Mouse (Mus musculus) lung, embryonic 16.5 days (tissue): Measurements from ENCODE around the gene Wdr74. TPM values are rescaled to one million over a fixed set of nuclear protein-coding genes. Genes with fewer than 3 reads are reported as not detected.

Experiments used
- ATAC-seq: fragments of 200-750 bp; cut with Nextera tagmentation; 2 replicates; pipeline ENCODE4 v1.8.0; 2017; ENCODE audit warnings: low read depth, mild to moderate bottlenecking, moderate library complexity
- H3K27ac ChIP-seq: fragments of 300-500 bp; sonication (generic); 2 replicates; pipeline ENCODE4 v1.5.1; 2014; ENCODE audit warnings: mild to moderate bottlenecking, control low read depth, low read length
- H3K27me3 ChIP-seq: fragments of 300-500 bp; sonication (generic); 2 replicates; pipeline ENCODE4 v1.6.1; 2014; ENCODE audit warnings: low read depth, low read length, mixed read lengths; ENCODE audit not compliant: control insufficient read depth, insufficient read depth
- H3K36me3 ChIP-seq: fragments of 300-500 bp; sonication (generic); 2 replicates; pipeline ENCODE4 v1.6.1; 2014; ENCODE audit warnings: low read length; ENCODE audit not compliant: control insufficient read depth, insufficient read depth
- H3K4me1 ChIP-seq: fragments of 300-500 bp; sonication (generic); replicated peaks from 2 replicates; pipeline ENCODE4 v1.6.1; 2014; ENCODE audit warnings: low read length, mixed read lengths; ENCODE audit not compliant: control insufficient read depth, insufficient read depth
- H3K4me2 ChIP-seq: fragments of 300-500 bp; sonication (generic); 2 replicates; pipeline ENCODE4 v1.6.1; 2014; ENCODE audit warnings: low read depth, low read length, control low read depth
- H3K4me3 ChIP-seq: fragments of 300-500 bp; sonication (generic); 2 replicates; pipeline ENCODE4 v1.5.1; 2014; ENCODE audit warnings: mild to moderate bottlenecking, low read length, control low read depth
- H3K9ac ChIP-seq: fragments of 300-500 bp; sonication (generic); 2 replicates; pipeline ENCODE4 v1.6.1; 2014; ENCODE audit warnings: low read length, control low read depth
- H3K9me3 ChIP-seq: fragments of 300-500 bp; sonication (generic); 2 replicates; pipeline ENCODE4 v1.6.1; 2016; ENCODE audit warnings: low read length; ENCODE audit not compliant: control insufficient read depth
- WGBS: fragments of 180-500 bp; shearing (Covaris S2); extraction: QIAGEN DNeasy Blood & Tissue Kit; methylation state at CpG from one replicate; pipeline ENCODE4 v1.1.7; 2014; 5-methylcytosine and 5-hydroxymethylcytosine counted together
- polyA plus RNA-seq: library from polyadenylated mRNA; unstranded; fragments of >200 nt; fragmentation: Nextera tagmentation; extraction: Ambion mirVana; gene quantifications from 2 replicates; pipeline ENCODE4 v1.2.1, GENCODE M21; 2015

Wdr74 gene
- polyA plus RNA-seq, 1 experiment from 2014 or later: 78.9 TPM

DNA sequence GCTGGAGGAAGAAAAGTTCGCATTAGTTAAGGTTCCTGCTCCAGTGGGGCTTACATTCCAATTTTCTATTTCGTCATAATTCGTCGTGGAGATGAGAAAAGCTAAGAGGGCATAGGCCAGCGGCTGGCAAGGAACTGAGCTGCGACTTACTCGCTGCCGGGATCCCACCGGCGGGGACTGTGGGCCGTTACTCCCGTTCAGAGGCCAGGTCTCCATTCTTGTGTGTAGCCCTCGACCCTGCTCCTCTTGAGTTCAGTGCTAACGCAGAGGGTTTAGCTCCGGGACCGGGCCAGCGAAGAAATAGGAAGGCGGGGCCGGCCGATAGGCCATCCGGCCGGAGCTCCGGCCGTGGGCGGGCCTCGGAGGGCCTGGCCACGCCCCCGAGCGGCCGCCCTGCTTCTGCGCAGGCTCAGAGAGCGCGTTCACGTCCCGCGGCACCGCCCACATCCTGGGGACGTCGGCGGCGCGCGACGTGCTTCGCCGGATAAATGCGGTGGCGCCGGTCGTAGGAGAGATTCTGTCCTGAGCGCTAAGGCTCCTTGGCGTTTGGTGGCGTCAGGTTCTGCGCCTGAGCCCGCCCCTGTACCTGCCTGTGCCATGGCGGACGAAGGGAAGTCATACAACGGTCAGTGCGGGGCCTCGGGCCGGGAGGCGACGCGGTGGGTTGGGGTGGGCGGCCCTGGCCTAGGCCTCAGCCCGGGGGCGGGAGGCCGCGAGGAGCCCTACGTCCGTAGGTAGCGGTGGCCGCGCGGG is 21.2 kb downstream of the Wdr74 start, which contains the start of gene Nxf1:
Gene Nxf1, plus strand, starts transcription at position 439 of the 753 bp plus-strand sequence.
- Histone ChIP-seq H3K4me2 (peak within 1 kb of the TSS; percentile 69), H3K27me3 (no peaks in the 10 kb centered on the region), H3K9ac (peak within 1 kb of the TSS; percentile 83), H3K27ac (peak within 1 kb of the TSS; percentile 86), H3K36me3 (peaks cover 24% of the 10 kb centered on the region), H3K4me1 (peaks cover 18% of the 10 kb centered on the region), H3K4me3 (peak within 1 kb of the TSS; percentile 63), H3K9me3 (no peaks in the 10 kb centered on the region)
- ATAC-seq: peak; percentile 96
- under 1% methylated on average over 75 of the region's 75 CpGs for WGBS

DNA sequence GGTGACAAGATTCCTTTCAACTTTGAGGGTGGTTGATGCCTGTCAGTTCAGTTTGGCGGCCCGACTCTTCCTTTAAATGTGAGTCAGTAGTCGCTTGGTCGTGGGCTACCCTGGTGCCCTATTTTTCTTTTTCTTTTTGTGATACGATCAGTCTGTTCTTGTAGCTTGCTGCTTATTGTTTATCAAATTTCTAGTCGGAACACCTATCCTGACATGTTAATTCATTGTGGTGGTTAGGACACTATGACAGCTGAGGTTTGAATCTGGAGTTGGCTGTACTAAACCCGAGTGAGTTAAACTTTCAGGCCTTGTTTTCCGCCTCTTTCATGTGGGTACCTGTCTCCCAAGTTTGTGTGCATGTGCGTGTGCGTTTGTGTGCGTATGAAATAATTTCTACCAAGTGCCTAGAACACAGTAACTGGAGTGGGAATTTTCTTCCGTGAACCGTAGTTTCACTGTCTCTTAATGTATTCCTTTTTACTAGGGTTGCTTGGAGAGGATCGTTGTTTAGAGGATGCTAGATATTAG is 21.9 kb downstream of the Wdr74 start:
- H3K4me2 ChIP-seq: peak overlapping the region; percentile 69
- H3K27me3 ChIP-seq: no peaks in the 10 kb centered on the region
- peak overlapping the region; percentile 63 for H3K4me3 ChIP-seq
- H3K36me3 ChIP-seq: peaks cover 18% of the 10 kb centered on the region
- no peak for ATAC-seq
- WGBS: 3% methylated on average over 14 of the region's 14 CpGs
- peaks cover 18% of the 10 kb centered on the region for H3K4me1 ChIP-seq
- peak overlapping the region; percentile 86 for H3K27ac ChIP-seq
- H3K9me3 ChIP-seq: no peaks in the 10 kb centered on the region
- H3K9ac ChIP-seq: peak overlapping the region; percentile 83

DNA sequence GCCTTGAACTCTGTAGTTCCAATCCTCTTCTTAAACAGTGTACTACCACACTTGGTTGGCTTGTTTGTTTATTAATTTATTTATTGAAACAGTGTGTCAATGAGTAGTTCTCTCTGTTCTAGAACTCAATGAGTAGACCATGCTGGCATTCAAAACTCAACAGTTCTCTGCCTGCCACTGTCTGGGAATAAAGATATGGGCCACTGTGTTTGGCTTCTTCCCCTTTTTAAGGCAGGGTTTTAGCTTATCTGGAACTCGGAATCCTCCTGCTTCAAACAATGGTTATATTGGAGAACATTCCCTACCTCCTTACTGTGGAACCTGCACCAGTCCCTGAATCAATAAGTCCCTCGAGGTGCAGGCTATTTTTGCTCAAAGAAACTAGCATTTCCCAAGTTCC is 23.3 kb downstream of the Wdr74 start:
- H3K27ac ChIP-seq: no peak overlapping the region
- H3K27me3 ChIP-seq: no peaks in the 10 kb centered on the region
- peaks cover 19% of the 10 kb centered on the region for H3K36me3 ChIP-seq
- ATAC-seq: no peak
- H3K4me2 ChIP-seq: no peak overlapping the region
- no peak overlapping the region for H3K4me3 ChIP-seq
- no peak overlapping the region for H3K9ac ChIP-seq
- peaks cover 18% of the 10 kb centered on the region for H3K4me1 ChIP-seq
- WGBS: 83% methylated on average over 2 of the region's 2 CpGs
- H3K9me3 ChIP-seq: no peaks in the 10 kb centered on the region

DNA sequence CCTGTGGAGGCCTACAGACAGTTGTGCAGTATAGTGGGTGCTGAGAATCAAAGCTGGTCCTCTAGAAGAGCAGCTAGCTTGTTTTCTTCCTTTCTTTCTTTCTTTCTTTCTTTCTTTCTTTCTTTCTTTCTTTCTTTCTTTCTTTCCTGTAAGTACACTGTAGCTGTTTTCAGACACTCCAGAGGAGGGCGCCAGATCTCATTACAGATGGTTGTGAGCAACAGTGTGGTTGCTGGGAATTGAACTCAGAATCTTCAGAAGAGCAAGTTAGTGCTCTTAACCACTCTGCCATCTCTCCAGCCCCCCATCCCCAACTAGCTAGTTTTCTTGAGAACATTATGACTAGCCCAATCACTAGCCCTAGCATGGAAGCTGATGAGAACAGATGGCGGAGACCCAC is 25.1 kb downstream of the Wdr74 start:
- H3K9me3 ChIP-seq: no peaks in the 10 kb centered on the region

DNA sequence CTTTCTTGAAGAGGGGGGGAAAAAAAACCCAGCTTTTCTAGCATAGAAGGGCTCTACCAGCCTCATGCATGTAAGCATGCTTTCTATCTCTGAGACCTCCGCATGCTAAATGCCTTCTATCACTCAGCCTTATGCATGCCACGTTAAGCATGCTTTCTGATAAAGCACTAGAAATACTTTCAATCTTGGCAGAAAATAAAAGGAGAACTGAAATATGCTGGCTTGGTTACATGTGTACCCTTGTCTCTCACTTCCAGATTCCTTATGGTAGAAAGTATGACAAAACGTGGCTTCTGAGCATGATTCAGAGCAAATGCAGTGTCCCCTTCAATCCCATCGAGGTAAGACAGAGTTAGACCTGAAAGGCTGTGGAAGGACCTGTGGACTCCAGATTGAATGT is 27.6 kb downstream of the Wdr74 start:
- peaks cover 52% of the 10 kb centered on the region for H3K36me3 ChIP-seq
- ATAC-seq: no peak
- H3K4me2 ChIP-seq: no peak overlapping the region
- H3K9me3 ChIP-seq: no peaks in the 10 kb centered on the region
- peaks cover 4% of the 10 kb centered on the region for H3K4me1 ChIP-seq
- no peak overlapping the region for H3K27ac ChIP-seq
- H3K9ac ChIP-seq: no peak overlapping the region
- 85% methylated on average over 4 of the region's 4 CpGs for WGBS
- no peaks in the 10 kb centered on the region for H3K27me3 ChIP-seq
- no peak overlapping the region for H3K4me3 ChIP-seq

More for the DNA sequence above, 25.1 kb downstream of the Wdr74 start:
- ATAC-seq: no peak
- Histone ChIP-seq H3K27me3 (no peaks in the 10 kb centered on the region), H3K27ac (no peak overlapping the region), H3K4me2 (no peak overlapping the region), H3K9ac (no peak overlapping the region), H3K4me1 (peaks cover 13% of the 10 kb centered on the region), H3K36me3 (peaks cover 26% of the 10 kb centered on the region), H3K4me3 (no peak overlapping the region)
- WGBS: 98% methylated on average over 2 of the region's 2 CpGs

- Histone ChIP-seq H3K27ac (no peak overlapping the region), H3K4me3 (no peak overlapping the region), H3K9me3 (no peaks in the 10 kb centered on the region), H3K4me2 (no peak overlapping the region), H3K4me1 (peaks cover 4% of the 10 kb centered on the region; the same call in 1 of the 2 replicates), H3K36me3 (peaks cover 68% of the 10 kb centered on the region), H3K27me3 (no peaks in the 10 kb centered on the region), H3K9ac (no peak overlapping the region)
- WGBS: 93% methylated on average over 9 of the region's 9 CpGs
- no peak; the same call in 1 of the 2 replicates for ATAC-seq
Observed at GRCm38 (mm10) chr19:8765562-8765961, 29.9 kb downstream of the Wdr74 start.

GRCm38 (mm10) chr19:8770567-8771270 is 35.1 kb downstream of the Wdr74 start, which contains the start of gene Tmem223:
TSS of gene Tmem223 (plus strand) at chr19:8770996.
- peak; percentile 44; the same call in 1 of the 2 replicates for ATAC-seq
- H3K4me2 ChIP-seq: peak within 1 kb of the TSS; percentile 55
- WGBS: 12% methylated on average over 29 of the region's 29 CpGs
- H3K4me1 ChIP-seq: peaks cover 24% of the 10 kb centered on the region
- H3K36me3 ChIP-seq: peaks cover 47% of the 10 kb centered on the region
- no peaks in the 10 kb centered on the region for H3K9me3 ChIP-seq
- H3K4me3 ChIP-seq: peak within 1 kb of the TSS; percentile 73
- no peaks in the 10 kb centered on the region for H3K27me3 ChIP-seq
- peak within 1 kb of the TSS; percentile 87 for H3K9ac ChIP-seq
- H3K27ac ChIP-seq: peak within 1 kb of the TSS; percentile 86

GRCm38 (mm10) chr19:8772996-8773395 is 37.4 kb downstream of the Wdr74 start:
- no peaks in the 10 kb centered on the region for H3K27me3 ChIP-seq
- H3K27ac ChIP-seq: no peak overlapping the region
- no peak for ATAC-seq
- H3K36me3 ChIP-seq: peaks cover 24% of the 10 kb centered on the region
- H3K4me1 ChIP-seq: peaks cover 26% of the 10 kb centered on the region
- H3K4me2 ChIP-seq: peak overlapping the region; percentile 90
- 69% methylated on average over 5 of the region's 5 CpGs for WGBS
- no peaks in the 10 kb centered on the region for H3K9me3 ChIP-seq
- peak overlapping the region; percentile 81 for H3K4me3 ChIP-seq
- peak overlapping the region; percentile 81 for H3K9ac ChIP-seq

DNA sequence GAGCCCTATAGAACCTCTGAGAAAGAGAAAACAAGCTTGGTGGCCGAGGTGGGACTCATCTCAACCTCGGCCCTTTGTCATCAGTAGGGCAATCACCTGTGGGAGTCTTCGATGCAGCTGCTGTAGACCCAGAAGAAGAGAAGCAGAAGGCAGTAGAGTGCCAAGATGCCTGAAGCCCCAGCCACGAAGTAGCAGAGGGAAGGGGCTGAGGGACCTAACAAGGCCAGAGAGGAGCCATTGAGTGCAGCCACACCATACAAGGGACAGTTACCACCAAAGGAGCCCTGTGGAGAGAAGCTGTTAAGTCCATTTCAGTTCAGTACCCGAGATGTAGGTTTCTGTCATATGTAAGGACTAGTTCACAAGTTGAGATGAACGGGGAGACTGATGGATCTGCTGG is 37.8 kb downstream of the Wdr74 start:
- Histone ChIP-seq H3K4me3 (peak overlapping the region; percentile 81), H3K27me3 (no peaks in the 10 kb centered on the region), H3K4me2 (peak overlapping the region; percentile 90), H3K4me1 (peaks cover 26% of the 10 kb centered on the region), H3K36me3 (peaks cover 20% of the 10 kb centered on the region), H3K9ac (peak overlapping the region; percentile 81), H3K9me3 (no peaks in the 10 kb centered on the region), H3K27ac (peak overlapping the region; percentile 29; the same call in 1 of the 2 replicates)
- no peak for ATAC-seq
- WGBS: 44% methylated on average over 6 of the region's 6 CpGs
